Mouse (Mus musculus) MN1 (cell line): ENCODE measurements around the gene Rsad1.

ENCODE experiments used
- DNase-seq: peaks from one replicate; pipeline ENCODE4 v3.0.0-alpha.2; 2016; ENCODE audit warnings: low spot score

The Rsad1 gene

GRCm38 (mm10) chr11:94548041-94548784 is 842 bp downstream of the Rsad1 start:
- DNase-seq, result peak; percentile 58

DNA sequence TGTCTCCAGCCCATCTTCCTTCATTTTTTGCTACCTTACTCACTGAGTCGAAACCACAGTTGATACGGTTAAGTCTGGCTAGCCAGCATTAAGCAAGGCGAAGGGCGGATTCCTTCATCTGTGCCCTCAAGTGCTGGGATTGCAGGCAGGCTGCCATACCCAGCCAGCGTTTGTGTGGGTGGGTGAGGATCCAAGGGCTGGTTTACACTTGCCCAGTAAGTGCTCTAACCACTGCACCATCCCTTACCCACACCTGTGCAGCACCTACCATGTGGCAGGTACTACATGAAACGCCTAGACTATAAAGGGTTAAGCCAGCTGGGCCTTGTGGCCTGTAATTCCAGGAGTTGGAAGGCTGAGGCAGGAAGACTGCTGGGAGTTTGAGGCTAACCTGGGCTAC is 1.8 kb downstream of the Rsad1 start:
- no peak for DNase-seq

- DNase-seq, result no peak
These were observed 2.7 kb downstream of the Rsad1 start for GRCm38 (mm10) chr11:94546381-94546780.

DNA sequence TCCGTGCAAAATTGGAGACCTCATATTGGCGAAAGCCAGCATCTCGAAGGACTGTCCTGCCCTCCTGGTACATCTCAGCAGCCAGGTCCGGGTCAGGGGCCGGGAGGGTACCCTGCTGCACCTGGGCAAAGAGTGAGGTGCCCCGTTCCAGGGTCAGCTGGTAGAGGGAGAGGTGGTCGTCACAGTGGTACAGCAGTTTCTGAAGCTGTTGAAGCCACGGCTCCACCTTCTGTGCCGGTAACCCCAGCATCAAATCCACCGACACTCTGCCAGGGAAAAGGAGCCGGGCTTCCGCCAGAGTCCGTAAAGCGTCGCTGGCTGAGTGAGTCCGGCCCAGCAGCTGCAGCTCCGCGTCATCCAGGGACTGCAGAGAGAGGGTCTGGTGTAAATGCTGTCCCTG is 4.6 kb downstream of the Rsad1 start:
- no peak for DNase-seq

DNA sequence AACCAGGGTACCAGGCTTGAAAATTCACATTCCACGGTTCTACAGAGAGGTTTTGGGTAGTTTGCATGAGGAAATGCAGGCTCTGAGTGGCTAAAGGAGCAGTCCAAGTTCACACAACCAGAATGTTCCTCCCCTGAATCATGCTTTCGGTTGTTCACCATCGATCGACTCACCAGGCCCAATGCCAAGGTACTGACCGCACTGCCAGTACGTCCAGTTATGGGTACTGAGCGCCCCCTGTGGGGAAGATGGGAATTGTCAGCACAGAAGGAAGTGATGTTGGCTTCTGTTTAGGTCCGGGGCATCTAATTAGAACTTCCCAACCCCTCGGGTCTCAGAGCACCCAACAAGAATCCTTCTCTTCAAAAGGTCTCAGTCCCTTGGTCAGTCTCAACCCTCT is 5.1 kb downstream of the Rsad1 start:
- peak; percentile 94 for DNase-seq

DNA sequence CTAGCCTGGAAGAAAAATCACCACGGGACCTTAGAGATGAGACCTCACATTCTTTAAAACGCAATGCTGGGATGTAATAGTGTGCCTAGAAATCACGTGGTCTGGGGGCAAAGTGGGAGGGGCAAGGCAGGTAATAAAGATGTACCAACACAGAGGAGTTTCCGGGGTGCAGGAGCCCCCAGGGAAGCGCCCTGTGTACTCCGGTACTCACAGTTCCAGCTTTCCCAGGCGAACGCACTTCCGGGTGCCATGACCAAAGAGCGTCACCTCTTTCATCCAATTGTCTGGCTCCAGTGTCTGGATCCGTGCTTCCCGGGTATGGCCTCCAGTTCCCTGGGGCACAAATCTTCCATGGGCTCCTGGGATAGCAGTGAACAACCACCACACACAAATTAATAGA is 5.7 kb downstream of the Rsad1 start:
- DNase-seq, result no peak

DNA sequence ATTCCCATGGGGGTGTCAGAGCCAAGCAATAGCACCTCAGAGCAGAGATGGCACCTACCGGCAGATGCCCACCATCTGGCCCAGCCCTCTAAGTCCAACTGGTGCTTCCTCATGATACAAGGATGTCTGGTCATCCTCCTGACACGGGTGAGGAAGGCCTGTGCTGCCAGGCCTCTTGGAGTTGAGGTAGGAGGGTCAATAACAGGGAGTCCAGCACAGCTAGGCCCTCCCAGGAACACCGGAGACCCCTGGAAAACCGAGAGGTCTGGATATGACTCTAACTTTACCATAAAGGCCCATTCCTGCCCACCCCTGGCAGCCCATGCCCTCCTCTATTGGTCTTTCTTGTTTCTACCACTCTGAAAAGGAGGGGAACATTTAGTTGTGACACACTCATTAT is 6.7 kb downstream of the Rsad1 start:
- DNase-seq, result no peak

DNA sequence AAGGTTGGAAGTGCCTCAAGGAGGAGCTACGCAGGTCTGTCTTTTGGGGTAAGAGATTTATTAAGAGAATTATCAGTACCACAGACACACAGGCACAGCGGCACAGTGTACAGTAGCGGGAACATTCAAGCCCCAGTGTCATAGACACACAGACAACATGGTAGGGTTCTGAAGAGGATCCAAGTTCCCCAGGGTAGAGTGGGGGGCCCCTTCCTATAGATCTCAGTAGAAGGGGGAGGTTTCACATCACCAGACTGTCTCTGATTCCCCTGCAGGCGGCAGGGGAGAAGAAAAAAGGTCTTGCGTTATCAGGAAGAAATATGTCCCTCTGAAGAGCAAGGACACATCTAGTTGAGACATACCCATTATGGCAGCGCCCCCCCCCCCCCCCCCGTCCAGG is 9.3 kb downstream of the Rsad1 start:
- no peak for DNase-seq

DNA sequence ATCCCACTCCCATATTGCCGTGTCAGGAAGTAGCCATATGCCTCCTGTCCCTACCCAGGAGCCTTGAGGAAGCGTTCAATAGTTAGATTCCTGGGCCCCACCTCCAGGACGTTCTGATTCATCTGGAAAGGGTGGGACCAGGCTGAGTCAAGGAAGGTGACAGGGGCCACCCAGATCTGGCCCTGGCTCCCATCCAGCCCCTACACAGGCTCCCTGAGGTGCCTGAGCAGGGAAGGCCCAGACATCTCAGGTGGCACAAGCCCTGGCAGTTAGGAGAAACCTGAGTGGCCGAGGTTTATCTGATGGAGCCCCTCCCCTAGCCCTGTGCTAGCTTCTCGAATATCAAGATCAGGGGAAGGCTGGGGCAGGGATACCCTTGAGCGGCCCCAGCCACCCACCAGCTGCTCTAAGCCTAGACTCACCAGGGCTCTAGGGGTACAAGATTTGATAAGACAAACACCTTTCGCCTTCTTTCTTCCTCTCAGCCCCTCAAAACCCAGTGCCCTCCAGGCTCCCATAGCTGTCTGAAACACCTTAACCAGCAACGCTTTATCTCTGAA is 10.2 kb downstream of the Rsad1 start:
- DNase-seq, result no peak

GRCm38 (mm10) chr11:94533171-94533570 is 15.9 kb downstream of the Rsad1 start:
- DNase-seq, result no peak

DNA sequence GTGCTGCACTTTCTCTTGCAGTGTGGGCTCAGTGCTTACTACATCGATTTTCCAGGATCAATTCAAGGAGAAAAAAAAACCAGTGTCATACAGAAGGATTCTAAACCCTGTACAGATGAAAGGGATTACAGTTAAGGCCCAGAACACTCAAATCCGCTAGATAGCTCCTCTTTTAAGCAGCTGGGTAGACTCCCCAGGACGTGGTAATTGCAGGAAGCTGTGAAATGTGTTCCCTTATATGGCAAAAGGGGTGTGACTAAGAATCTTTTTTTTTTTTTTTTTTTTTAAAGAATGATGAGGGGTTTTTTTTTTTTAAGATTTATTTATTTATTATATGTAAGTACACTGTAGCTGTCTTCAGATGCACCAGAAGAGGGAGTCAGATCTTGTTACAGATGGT is 20.2 kb downstream of the Rsad1 start:
- no peak for DNase-seq

GRCm38 (mm10) chr11:94526171-94526879 is 22.7 kb downstream of the Rsad1 start:
- DNase-seq, result peak; percentile 30

DNA sequence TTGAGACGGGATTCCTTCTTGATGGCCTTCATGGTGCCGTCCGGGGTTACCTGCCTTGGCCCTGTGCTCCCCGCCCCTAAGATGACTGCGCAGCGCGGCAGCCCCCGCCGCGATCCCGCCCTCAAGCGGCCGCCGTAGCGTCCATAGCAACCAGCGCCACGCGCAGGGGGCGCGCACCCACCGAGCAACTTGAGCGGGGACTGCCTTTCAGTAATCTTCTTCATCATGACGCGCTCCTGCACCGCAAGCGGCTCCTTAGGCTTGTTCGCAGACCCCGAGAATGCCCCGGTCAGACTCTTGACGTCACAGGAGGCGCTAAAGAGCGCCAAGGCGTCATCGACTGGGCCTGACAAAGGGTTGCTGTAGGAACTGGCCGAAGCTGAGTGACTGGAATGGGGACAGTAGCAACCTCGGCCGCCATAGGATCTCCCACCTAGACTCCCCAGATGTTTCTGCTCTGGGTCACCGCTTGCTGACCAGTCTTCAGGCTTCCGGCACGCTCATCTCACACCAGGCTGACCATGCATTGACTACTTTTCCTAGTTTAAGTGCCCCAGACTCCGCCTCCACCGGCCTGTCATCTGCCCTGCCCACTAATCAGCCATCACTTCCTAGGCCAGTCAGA is 27.7 kb downstream of the Rsad1 start, which contains the start of gene Mycbpap:
Gene Mycbpap, minus strand, starts transcription at position 524 of the 625 bp plus-strand sequence.
- DNase-seq, result peak; percentile 68

GRCm38 (mm10) chr11:94513452-94513851 is 35.6 kb downstream of the Rsad1 start:
- no peak for DNase-seq

DNA sequence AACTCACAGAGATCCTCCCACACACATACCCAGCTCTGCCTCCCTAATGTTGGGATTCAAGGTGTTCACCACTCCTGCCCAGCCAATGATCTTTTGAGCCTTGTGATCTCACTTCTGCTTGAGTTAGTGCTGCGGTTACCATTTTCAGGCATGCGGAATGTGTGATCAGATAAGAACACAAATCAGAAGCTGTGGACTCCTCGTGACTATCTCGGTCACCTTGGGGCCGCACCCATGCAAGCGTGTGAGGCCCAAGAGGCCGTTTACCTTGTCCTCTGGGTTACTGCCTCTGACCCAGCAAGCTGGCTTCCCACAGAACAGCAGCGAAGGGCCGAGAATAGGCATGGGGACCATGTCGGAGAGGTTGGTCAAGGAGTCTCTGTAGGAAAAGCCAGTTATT is 40.1 kb downstream of the Rsad1 start:
- no peak for DNase-seq

GRCm38 (mm10) chr11:94501482-94501881 is 47.6 kb downstream of the Rsad1 start:
- DNase-seq, result no peak

DNA sequence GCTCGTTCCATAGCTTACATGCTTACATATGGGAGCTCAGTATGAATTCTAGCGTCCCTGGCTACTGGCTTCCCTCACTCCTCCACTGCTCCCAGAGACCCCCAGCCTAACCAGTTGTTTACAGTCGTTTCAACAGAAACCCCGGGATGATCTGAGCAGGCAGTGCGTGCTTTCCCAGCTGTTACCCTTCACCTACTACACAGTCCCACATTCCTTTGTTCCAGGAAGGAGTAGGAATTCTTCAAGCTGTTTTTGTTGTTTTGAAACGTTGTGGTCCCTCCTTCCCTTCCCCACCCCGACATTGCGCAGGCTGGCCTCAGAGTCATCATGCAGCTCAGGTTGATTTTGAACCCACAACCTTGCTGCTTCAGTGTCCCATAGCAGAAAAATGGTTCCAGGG is 48.7 kb downstream of the Rsad1 start:
- no peak for DNase-seq

DNA sequence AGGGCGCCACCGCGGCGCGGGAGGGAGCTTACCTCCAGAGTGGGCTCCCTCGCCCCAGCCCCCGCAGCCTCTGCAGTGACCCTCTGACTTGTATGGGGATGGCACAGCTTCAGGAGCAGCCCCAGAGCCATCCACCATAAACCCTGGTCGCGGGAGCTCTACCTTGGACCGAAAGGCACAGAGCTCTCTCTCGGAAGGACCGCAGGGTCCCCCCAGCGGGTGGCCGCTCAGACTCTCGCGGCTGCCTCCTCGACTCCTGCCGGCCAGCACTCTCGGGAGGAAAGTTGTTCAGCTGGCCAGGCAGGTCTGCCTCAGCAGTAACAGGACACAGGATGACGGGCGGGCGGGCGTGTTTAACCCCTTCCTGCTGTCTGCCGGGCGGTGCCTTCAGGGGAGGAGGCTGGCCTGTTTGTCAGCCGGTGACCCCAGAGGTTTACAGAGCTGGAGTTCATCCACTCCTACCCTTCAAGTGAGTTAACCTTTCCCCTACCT is 49.3 kb downstream of the Rsad1 start, which contains the start of gene Epn3:
Gene Epn3, minus strand, starts transcription at position 314 of the 492 bp plus-strand sequence.
- DNase-seq, result peak; percentile 23

DNA sequence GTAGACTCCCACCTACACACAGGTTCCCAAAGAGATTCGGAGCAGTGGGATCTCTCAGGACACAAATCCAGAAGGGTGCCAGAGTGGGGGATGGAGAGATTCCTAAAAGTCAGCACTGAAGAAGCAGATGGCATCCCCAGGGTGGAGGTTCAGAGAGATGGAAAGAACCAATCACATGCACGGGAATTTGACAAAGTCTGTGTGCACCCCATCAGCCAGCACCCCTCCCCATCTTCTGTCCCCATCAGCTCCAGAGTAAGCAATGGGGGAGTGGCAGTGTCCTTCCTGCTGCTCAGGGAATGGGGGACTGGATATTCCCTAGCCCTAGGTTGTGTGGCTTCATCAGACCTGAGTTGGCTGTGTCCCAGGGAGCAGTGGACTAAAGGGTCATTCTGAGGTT is 50.0 kb downstream of the Rsad1 start:
- no peak for DNase-seq

DNA sequence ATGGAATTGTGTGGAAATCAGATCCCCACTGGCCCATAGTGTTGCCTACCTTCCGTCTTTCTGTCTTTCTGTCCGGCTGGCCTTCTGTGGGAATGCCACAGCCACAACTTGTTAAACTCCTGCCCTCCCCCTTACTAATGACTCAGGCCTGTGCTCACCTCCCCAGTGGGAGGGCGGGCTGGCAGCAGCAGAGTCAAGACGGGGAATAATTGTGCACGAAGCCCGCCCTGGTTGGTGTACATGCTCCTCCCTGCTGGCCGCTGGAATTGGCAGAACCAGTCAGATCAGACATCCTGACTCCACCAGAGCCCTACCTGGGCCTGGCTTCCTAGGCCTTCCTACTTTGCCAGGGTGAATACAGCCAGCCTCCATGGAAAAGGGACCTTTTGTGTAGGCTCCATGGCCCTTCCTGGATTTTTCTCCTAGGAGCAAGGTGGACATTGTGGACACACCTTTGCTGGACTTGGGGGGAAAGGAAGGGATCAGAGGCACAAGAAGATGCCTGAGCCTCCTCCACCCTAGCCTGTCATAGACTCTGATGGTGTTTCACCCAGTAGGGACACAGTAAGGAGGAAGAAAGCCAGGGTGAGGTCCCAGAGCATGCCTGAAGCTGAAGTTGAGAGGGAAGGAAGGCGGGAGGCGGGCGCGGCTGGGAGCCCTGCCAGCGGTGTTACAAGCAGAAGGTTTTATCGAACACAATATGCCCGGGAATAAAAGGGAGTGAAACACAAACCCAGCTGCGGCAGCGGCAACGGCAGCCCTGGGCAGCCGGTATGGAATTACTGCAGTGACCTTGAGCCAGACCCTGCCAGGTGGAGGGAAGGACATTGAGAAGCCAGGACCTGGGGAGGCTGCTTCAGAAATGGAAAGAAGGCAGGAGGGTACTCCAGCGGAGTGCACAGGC is 50.7 kb downstream of the Rsad1 start:
- peak; percentile 47 for DNase-seq

DNA sequence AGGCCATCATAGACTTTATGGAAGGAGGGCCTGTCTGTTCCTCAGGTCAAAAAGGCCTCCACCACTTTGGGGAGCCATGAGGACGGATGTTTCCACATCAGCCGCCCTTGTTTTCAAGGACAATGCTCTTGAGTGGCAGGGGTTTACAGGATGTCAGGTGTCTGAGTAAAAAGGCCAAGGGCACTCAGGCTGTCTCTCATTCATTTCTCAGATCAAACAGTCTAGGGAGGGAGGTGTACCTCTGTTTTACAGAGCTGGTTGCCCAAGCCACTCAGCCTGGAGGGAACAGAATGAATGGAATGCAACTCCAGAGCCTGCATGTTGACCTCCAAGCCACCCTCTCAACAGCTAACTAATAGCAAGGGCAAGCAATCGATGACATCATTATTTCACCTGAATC is 53.6 kb downstream of the Rsad1 start:
- no peak for DNase-seq

DNA sequence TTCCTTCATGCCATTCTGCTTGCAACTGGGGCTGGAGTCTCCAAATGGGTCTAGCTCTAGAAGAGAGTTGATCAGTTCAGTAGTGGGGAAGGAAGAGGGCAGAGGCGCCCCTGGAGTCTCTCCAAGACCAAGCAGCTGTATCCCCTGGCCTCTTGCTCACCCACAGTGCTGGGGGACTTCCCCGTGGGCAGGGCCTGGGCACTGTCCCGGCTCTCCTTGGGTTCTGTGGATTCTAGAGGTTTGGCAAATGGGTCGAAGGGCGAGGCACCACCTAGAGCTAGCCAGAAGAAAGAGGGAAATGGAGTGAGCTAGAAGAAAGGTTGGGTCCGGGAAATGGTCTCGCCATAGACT is 57.3 kb downstream of the Rsad1 start:
- DNase-seq, result no peak
